Mouse (Mus musculus) intestine, embryonic 14.5 days (tissue): ENCODE measurements at regions not wholly inside any gene's neighbourhood (a gene's known extent, or its start where the extent isn't known, plus 50 kb on each side); places are given as distances from the start of the nearest gene placed in this dataset.

Experiments used
- ATAC-seq: fragments of 200-750 bp; cut with Nextera tagmentation; replicated peaks from 2 replicates; pipeline ENCODE4 v1.8.0; 2017; ENCODE audit warnings: low read depth, moderate number of reproducible peaks, moderate TSS enrichment, moderate library complexity; ENCODE audit not compliant: low FRiP score, low TSS enrichment
- DNase-seq: peaks from one replicate; pipeline ENCODE4 v3.0.0-alpha.2; 2018; ENCODE audit warnings: low spot score
- H3K27ac ChIP-seq: fragments of 300-500 bp; sonication (generic); 2 replicates; pipeline ENCODE4 v1.5.1; 2014; ENCODE audit warnings: low read depth, mild to moderate bottlenecking, control low read depth
- H3K27me3 ChIP-seq: fragments of 300-500 bp; sonication (generic); replicated peaks from 2 replicates; pipeline ENCODE4 v1.6.1; 2014; ENCODE audit warnings: low read length, control low read depth; ENCODE audit not compliant: control insufficient read depth, insufficient read depth
- H3K36me3 ChIP-seq: fragments of 300-500 bp; sonication (generic); 2 replicates; pipeline ENCODE4 v1.6.1; 2014; ENCODE audit warnings: low read length, control low read depth; ENCODE audit not compliant: control insufficient read depth, insufficient read depth
- H3K4me1 ChIP-seq: fragments of 300-500 bp; sonication (generic); replicated peaks from 2 replicates; pipeline ENCODE4 v1.6.1; 2014; ENCODE audit warnings: low read length, control low read depth, mixed read lengths; ENCODE audit not compliant: control insufficient read depth, insufficient read depth
- H3K4me2 ChIP-seq: fragments of 300-500 bp; sonication (generic); 2 replicates; pipeline ENCODE4 v1.6.1; 2014; ENCODE audit warnings: low read length
- H3K4me3 ChIP-seq: fragments of 300-500 bp; sonication (generic); 2 replicates; pipeline ENCODE4 v1.5.1; 2014; ENCODE audit warnings: low read depth, low read length, control low read depth, mixed read lengths
- H3K9ac ChIP-seq: fragments of 300-500 bp; sonication (generic); 2 replicates; pipeline ENCODE4 v1.6.1; 2014; ENCODE audit warnings: mild to moderate bottlenecking, low read length
- H3K9me3 ChIP-seq: fragments of 300-500 bp; sonication (generic); 2 replicates; pipeline ENCODE4 v1.6.1; 2016; ENCODE audit warnings: low read length, control low read depth; ENCODE audit not compliant: control insufficient read depth
- WGBS: fragments of 180-500 bp; shearing (Covaris S2); extraction: QIAGEN DNeasy Blood & Tissue Kit; methylation state at CpG from one replicate; pipeline ENCODE4 v1.1.7; 2014; 5-methylcytosine and 5-hydroxymethylcytosine counted together

DNA sequence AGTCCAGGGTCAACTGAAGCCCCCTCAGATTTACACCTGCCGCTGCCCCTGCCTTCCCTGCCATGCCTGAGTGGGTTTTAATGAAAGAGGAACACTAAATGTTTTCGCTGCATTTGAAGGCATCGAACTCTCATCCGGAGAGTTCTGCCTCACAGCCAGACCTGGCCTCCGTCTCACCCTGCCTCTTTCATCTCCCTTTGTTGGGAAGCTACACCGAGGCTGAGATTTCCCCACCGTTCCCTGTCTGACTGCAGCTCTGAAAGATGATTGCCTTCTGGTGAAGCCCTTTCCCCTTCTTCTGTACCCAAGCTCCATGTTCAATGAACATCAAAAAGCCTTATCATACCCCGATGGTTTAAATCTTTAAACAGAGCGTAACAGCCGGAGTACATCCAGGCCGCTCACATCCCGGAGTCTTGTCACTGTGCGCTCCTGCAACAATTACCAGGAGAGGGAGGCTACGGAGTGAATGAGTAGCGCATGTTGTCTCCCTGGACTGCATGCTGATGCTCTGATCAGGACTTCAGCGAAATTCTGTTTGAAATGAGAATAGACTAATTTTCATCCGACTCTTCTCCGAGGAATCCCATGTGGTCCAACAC, 98.3 kb downstream of the Zfp326 start:
- H3K36me3 ChIP-seq, result no peaks in the 10 kb centered on the region
- H3K4me1 ChIP-seq, result no peaks in the 10 kb centered on the region
- no peak overlapping the region for H3K9ac ChIP-seq
- H3K9me3 ChIP-seq, result no peaks in the 10 kb centered on the region
- no peak overlapping the region for H3K4me3 ChIP-seq
- no peaks in the 10 kb centered on the region for H3K27me3 ChIP-seq
- no peak overlapping the region for H3K4me2 ChIP-seq
- no peak for DNase-seq
- H3K27ac ChIP-seq, result no peak overlapping the region
- ATAC-seq, result no peak
- 56% methylated on average over 18 of the region's 18 CpGs for WGBS
